Mouse (Mus musculus): ENCODE results near the gene Lysmd4.

The Lysmd4 gene

DNA sequence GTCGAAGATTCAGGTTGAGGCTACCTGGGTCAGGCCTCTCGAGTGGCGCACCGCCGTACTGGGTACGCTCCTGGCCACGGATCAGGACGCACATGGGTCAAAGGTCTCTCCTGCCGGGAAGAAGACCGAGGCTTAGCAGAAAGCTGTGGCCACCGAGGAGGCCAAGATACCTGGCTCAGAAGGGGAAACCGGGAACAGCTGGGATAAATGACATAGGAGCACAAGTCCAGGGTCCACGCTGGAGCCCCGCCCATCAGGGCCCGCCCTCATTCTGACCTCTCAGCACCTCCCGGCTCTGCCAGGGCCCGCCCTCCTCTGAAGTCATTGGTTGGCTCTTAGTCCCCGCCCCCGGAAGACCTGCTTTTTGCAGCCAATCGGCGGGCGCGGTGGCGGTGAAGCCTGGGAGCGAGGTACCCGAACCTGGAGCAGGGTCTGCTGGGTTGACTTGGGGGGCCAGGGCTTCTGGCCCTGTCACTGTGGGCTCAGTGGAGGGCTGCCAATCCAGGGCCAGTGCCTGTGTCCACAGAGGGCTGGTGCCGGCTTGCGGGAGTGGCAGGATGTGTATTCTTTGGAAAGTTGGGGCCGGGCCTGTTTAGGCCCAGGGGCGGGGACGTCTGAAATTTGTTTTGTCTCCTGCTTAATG lies at the start of gene Lysmd4:
Lysmd4 (plus strand) TSS at position 325 of the 643 bp plus-strand sequence.
- DNase-seq: peak; percentile 96

DNA sequence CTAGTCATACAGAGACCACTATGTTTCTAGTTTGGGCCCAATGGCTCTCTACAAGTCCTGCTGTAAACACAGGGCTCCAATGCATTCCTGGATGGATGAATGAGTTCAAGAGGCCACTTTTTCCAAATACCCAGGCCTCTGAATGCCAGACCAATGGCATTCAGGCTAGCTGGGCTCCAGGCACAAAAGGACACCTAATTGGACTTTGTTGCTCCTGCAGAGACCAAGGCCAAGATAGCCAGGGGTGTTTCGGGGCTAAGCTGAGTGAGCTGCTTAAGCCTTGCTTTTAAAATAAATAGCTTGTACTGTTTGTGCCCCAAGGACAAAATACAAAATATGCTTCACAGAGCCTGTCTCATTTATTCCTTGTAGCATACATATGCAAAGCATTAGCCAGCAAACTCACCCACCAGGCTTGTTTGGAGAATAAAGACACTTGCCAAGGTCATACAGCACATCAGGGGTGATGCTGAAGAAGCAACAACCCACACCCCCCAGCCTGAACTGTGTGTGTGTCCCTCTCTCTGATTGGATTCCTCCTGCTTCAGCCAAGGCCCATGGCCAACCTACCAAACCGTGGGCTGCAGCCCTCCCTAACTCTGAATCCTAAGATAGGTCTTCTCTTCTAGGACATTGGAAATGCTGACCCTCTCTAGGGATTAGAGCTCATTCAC lies 48.7 kb upstream of the Lysmd4 start:
- no peak for DNase-seq

GRCm38 (mm10) chr7:67183786-67184185 lies 38.6 kb upstream of the Lysmd4 start:
- no peak for DNase-seq

DNA sequence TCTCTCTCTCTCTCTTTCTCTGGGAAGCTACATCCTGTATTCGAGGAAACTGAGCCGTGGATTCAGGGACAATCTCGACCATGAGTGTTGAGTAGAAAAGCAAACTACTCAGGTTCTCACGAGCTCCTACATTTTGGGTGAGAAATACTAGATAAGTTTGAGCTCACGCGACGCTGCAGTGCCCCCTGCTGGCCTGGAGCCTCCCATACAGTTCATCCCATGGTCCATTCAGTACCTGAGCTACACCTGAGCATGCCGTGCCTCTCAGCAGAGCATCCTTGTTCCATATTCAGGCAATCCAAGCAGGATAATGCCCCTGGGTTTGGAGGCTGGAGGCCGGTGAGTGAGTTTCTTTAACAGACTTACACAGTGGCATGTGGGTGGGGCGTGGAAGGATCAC lies 22.9 kb upstream of the Lysmd4 start:
- peak; percentile 68 for DNase-seq

DNA sequence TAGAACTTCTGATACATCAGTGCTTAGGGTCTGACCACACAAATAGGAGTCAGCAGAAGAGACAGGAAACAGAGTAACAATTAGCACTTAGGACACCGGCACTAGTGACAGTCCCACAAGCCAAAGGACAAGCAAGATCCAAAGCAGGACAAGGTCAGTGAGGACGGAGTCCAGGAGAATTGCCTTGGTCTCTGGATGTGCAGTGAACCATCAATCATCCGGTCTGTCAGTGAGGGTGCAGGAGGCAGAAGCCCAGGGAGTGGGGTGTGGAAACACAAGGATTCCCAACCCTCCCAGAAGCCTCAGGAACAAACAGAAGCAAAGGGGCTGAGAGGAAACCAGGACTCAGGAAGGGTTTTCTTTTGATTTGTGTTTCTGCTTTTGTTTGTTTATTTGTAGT lies 18.7 kb upstream of the Lysmd4 start:
- no peak for DNase-seq

DNA sequence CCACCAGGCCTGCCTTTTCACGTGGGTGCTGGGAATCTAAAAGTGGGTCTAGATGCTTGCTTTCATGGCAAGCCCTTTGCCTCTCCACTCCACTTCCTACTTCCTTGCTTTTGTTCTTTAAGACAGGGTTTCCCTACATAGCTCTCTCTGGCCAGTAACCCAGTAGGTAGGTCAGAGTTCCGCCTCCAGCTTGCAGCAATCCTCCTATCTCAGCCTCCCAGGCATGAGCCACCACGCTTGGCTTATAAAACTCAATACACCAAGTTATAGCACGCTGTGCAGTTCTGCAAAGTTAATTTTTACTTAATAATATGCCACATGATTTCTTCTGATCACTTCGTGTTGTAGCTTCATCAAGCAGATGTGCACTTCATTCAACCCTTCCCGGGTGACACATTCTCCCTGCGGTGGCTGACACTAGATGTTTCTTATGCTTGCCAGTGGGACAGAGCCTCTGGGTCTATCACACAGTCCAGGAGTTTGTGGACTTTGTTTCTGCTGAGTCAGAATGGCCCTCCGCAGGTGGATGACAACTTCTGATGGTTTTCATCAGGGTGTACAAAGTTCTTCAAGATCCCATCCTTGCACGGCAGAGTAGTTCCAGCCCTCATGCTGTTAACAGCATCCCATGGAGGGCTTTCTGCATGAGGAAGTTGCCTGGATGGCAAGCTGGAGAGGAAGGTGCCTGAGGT lies 16.5 kb upstream of the Lysmd4 start:
- no peak for DNase-seq

- DNase-seq: no peak
Observed at GRCm38 (mm10) chr7:67206496-67206895, 15.8 kb upstream of the Lysmd4 start.

DNA sequence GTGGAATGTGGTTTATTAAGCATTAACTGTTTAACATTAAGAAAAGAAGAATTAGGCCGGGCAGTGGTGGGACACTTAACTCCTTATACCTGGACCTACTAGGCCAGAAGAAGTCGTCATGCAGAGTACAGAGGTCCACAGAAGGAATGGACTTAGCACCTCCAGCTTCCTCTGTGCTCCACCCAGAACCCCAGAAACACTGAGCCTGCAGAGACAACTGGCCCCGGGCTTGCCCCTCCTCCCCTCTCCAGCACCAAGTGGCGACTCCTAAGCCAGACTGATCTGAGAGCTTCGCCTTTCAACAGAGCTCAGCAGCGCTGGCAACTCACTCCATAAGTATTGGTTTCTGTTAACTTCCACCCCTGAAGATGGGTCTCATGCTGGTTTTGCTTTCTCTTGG lies 14.6 kb upstream of the Lysmd4 start:
- no peak for DNase-seq

GRCm38 (mm10) chr7:67208317-67208716 lies 14.0 kb upstream of the Lysmd4 start:
- DNase-seq: no peak

- no peak for DNase-seq
Observed at GRCm38 (mm10) chr7:67210004-67210833, 12.1 kb upstream of the Lysmd4 start.

- no peak for DNase-seq
Observed at GRCm38 (mm10) chr7:67211341-67211740, 11.0 kb upstream of the Lysmd4 start.

- no peak for DNase-seq
Observed at GRCm38 (mm10) chr7:67211971-67212370, 10.4 kb upstream of the Lysmd4 start.

DNA sequence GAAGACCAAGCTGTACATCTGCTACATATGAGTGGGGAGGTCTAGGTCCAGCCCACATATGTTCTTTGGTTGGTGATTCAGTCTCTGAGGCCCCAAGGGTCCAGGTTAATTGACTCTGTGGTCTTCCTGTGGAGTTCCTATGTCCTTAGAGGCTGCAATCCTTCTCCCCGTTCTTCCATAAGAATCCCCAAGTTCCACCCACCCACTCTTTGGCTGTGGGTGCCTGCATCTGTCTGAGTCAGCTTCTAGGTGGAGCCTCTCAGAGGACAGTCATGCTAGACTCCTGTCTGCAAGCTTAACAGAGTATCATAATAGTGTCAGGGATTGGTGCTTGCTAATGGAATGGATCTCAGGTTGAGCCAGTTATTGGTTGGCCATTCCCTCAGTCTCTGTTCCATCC lies 8.8 kb upstream of the Lysmd4 start:
- DNase-seq: no peak

- DNase-seq: no peak
Observed at GRCm38 (mm10) chr7:67216351-67216750, 6.0 kb upstream of the Lysmd4 start.

GRCm38 (mm10) chr7:67217025-67217424 lies 5.3 kb upstream of the Lysmd4 start:
- peak; percentile 80 for DNase-seq

GRCm38 (mm10) chr7:67225943-67226625 lies 3.7 kb downstream of the Lysmd4 start:
- no peak for DNase-seq

DNA sequence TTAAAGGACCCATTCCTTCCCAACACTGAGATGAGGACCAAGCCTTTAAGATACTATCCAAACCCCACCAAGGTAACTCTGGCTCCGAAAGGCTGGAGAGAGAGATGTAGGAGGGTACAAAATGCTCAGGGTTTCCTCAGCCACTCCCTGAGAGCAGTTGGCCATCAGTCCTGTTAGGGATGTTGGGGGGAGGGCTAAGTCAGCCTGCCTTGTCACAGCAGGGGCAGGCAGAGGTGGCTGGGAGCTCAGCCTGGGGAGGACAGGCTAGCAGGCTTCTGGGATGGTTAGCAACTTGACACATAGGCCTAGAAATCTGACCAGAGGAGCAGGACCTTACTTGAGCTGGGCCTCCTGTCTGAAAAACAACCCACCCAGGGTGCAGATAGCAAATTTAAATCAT lies 5.2 kb downstream of the Lysmd4 start:
- DNase-seq: no peak

GRCm38 (mm10) chr7:67228390-67228789 lies 6.0 kb downstream of the Lysmd4 start:
- no peak for DNase-seq

DNA sequence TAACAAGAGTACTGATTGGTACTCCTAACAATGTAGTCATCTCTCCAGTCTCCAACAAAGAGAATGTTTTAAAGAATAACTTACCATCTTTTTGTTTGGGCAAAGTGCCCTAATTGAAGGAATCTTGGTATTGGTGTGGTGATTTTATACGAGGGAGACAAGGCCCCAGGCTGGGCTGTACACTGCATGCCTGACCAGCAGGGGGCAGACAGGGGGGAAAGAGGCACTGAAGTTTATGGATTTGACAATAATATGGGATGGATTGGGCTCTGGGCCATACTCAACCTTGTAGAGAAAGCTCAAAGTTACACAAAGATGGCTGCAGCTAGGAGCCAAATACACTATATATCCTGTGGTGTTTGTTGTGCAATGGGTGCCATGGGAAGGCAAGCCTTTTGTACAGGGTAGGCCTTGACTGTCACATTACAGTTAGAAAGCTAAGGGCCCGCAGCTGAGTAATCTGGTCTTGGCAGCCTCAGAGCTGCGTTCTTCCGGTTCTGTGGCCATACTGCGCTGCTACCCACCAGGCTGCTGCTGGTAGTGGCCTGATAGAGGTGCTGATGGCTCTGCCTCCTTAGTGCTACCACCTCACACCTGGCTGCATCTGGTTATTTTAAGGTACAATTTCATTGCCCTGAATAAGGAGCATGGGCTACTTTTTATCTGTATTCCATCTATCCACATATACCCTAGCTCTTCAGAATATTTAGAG lies 6.7 kb downstream of the Lysmd4 start:
- DNase-seq: peak; percentile 51

- no peak for DNase-seq
Observed at GRCm38 (mm10) chr7:67229701-67230100, 7.4 kb downstream of the Lysmd4 start.

GRCm38 (mm10) chr7:67230221-67230620 lies 7.9 kb downstream of the Lysmd4 start:
- DNase-seq: no peak

DNA sequence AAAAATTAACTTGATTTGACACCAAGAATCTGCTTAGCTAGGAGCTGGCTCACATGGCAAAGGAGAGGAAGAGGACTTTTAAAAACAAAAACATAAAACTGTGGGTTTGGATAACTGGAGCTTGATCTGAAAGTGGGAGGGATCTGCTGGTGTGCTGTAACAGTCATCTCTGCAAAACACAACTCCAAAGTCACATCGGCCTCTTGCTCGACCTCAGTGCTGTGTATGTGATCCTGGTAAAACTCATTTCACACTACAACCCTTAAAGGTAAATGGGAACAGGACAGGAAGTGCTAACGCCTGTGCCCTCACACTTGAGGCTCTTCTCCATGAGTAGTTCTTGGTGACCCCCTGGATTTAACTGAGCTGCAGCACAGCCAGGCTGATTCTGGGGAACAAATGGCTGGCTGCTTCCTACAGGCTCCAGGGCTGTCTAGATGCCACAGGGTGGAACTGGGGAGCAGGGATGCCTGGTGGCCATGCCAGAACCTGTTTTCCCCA lies 8.3 kb downstream of the Lysmd4 start:
- DNase-seq: no peak

Measured in thymus, postnatal 25 days (tissue).